Mouse (Mus musculus) bone marrow, adult 2 months (tissue): ENCODE measurements around the gene Gabpb2. TPM values are rescaled to one million over a fixed set of nuclear protein-coding genes. Genes with fewer than 3 reads are reported as not detected.
"Not testable (repeated sequence)": the region's sequence is repeated elsewhere in the genome, so short reads cannot be mapped to it uniquely, and the experiment has no call there.

Experiments
- H3K27ac ChIP-seq: fragments of 200-500 bp; 2 replicates; pipeline ENCODE4 v1.5.1; 2012; ENCODE audit warnings: low read depth, mild to moderate bottlenecking, control low read depth, inconsistent platforms, low read length; ENCODE audit not compliant: control insufficient read depth, poor library complexity, insufficient read depth
- H3K4me1 ChIP-seq: fragments of 200-500 bp; 2 replicates; pipeline ENCODE4 v1.6.1; 2011; ENCODE audit warnings: low read length; ENCODE audit not compliant: control insufficient read depth, insufficient read depth
- H3K4me3 ChIP-seq: fragments of 200-500 bp; replicated peaks from 2 replicates; pipeline ENCODE3; 2011; ENCODE audit warnings: mild to moderate bottlenecking, low read depth, low read length, control low read depth; ENCODE audit not compliant: control insufficient read depth
- CTCF ChIP-seq: fragments of 200-500 bp; IDR thresholded peaks from 2 replicates; pipeline ENCODE4 v1.5.1; 2011; ENCODE audit warnings: low read length, control low read depth; ENCODE audit not compliant: control insufficient read depth, insufficient read depth
- POLR2A ChIP-seq: fragments of 200-500 bp; IDR thresholded peaks from 2 replicates; pipeline ENCODE4 v1.6.1; 2011; ENCODE audit warnings: low read depth, mild to moderate bottlenecking, control low read depth, low read length, borderline replicate concordance; ENCODE audit not compliant: control insufficient read depth
- WGBS: fragments of 180-500 bp; shearing (Covaris S2); methylation state at CpG from one replicate; pipeline ENCODE4 v1.1.7; 2018; 5-methylcytosine and 5-hydroxymethylcytosine counted together
- polyA plus RNA-seq: library from polyadenylated mRNA; stranded (reverse); fragments of >200 nt; gene quantifications from 2 replicates; pipeline ENCODE4 v1.2.4, GENCODE M21; 2011; ENCODE audit warnings: low replicate concordance; ENCODE audit not compliant: missing spikeins, insufficient read depth, insufficient read length

The Gabpb2 gene
- polyA plus RNA-seq, 1 experiment = 28.5 TPM

GRCm38 (mm10) chr3:95133680-95134101 is 84.0 kb downstream of the Gabpb2 start, which contains the start of the genes Scnm1 and Lysmd1:
TSS of gene Scnm1 (minus strand) at chr3:95134011.
TSS of gene Lysmd1 (plus strand) at chr3:95134088.
- TF ChIP-seq POLR2A = no peak
- TF ChIP-seq CTCF = no peak
- peaks cover 4% of the 10 kb centered on the region for H3K4me1 ChIP-seq
- H3K27ac ChIP-seq = peak within 1 kb of the TSS; percentile 49; the same call in 1 of the 2 replicates
- WGBS = under 1% methylated on average over 20 of the region's 20 CpGs
- H3K4me3 ChIP-seq = peak within 1 kb of the TSS; percentile 75

- H3K27ac ChIP-seq = peak overlapping the region; percentile 25; the same call in 1 of the 2 replicates
- TF ChIP-seq CTCF = no peak
- TF ChIP-seq POLR2A = no peak
- peak overlapping the region; percentile 75 for H3K4me3 ChIP-seq
- WGBS = 58% methylated on average over 11 of the region's 11 CpGs
- peaks cover 4% of the 10 kb centered on the region for H3K4me1 ChIP-seq
Measured at GRCm38 (mm10) chr3:95133176-95133575, 84.5 kb downstream of the Gabpb2 start.

GRCm38 (mm10) chr3:95132389-95132788 is 85.3 kb downstream of the Gabpb2 start:
- WGBS = 82% methylated on average over 2 of the region's 2 CpGs

More at GRCm38 (mm10) chr3:95132389-95132788, 85.3 kb downstream of the Gabpb2 start:
- H3K27ac ChIP-seq, H3K4me3 ChIP-seq, H3K4me1 ChIP-seq: not testable (repeated sequence)

Other genes with a start within 250 kb of the Gabpb2 start
- gene Pi4kb, start 243.2 kb downstream of the Gabpb2 start, polyA plus RNA-seq = 43.1 and 63.2 TPM in 2 replicates
- gene Zfp687, start 202.5 kb downstream of the Gabpb2 start, polyA plus RNA-seq = 10.6 and 21.1 TPM in 2 replicates
- gene Psmd4, start 175.3 kb downstream of the Gabpb2 start, polyA plus RNA-seq = 288 and 328 TPM in 2 replicates
- 22.5 and 38.8 TPM in 2 replicates for gene Pip5k1a, start 111.0 kb downstream of the Gabpb2 start, polyA plus RNA-seq
- gene Vps72, start 106.9 kb downstream of the Gabpb2 start, polyA plus RNA-seq = 17.0 and 39.0 TPM in 2 replicates
- 4.5 and 6.1 TPM in 2 replicates for gene Tmod4, start 93.4 kb downstream of the Gabpb2 start, polyA plus RNA-seq
- gene Scnm1, start 83.9 kb downstream of the Gabpb2 start, polyA plus RNA-seq = 72.6 and 130 TPM in 2 replicates
- 9.4 and 10.9 TPM in 2 replicates for gene Lysmd1, start 83.8 kb downstream of the Gabpb2 start, polyA plus RNA-seq
- 11.7 and 41.8 TPM in 2 replicates for gene Tnfaip8l2, start 75.6 kb downstream of the Gabpb2 start, polyA plus RNA-seq
- 0.49 and 1.2 TPM in 2 replicates for gene Sema6c, start 57.5 kb downstream of the Gabpb2 start, polyA plus RNA-seq
- 39.5 and 54.7 TPM in 2 replicates for gene Cdc42se1, start 10.8 kb upstream of the Gabpb2 start, polyA plus RNA-seq
- 6.0 and 9.1 TPM in 2 replicates for gene Mllt11, start 14.3 kb upstream of the Gabpb2 start, polyA plus RNA-seq
- gene Gm128, start 23.7 kb upstream of the Gabpb2 start, polyA plus RNA-seq = 0.52 TPM in 1 of 2 replicates, not detected in the other
- gene Bnipl, start 33.3 kb upstream of the Gabpb2 start, polyA plus RNA-seq = 1.7 TPM in 1 of 2 replicates, not detected in the other
- gene Mindy1, start 63.4 kb upstream of the Gabpb2 start, polyA plus RNA-seq = 50.3 and 67.0 TPM in 2 replicates
- gene Prune1, start 64.2 kb upstream of the Gabpb2 start, polyA plus RNA-seq = 8.3 and 12.4 TPM in 2 replicates
- 3.8 and 4.3 TPM in 2 replicates for gene Anxa9, start 89.3 kb upstream of the Gabpb2 start, polyA plus RNA-seq
- 70.3 and 159 TPM in 2 replicates for gene Cers2, start 96.9 kb upstream of the Gabpb2 start, polyA plus RNA-seq
- 13.9 and 27.0 TPM in 2 replicates for gene Setdb1, start 139.3 kb upstream of the Gabpb2 start, polyA plus RNA-seq
- not detected in 2 replicates for gene 4930558C23Rik, start 184.9 kb upstream of the Gabpb2 start, polyA plus RNA-seq
- 15.5 and 18.3 TPM in 2 replicates for gene Arnt, start 216.5 kb upstream of the Gabpb2 start, polyA plus RNA-seq